Mouse (Mus musculus): ENCODE data around the gene Mettl23.
"Not testable (repeated sequence)": the region's sequence is repeated elsewhere in the genome, so short reads cannot be mapped to it uniquely, and the experiment has no call there.

Gene Mettl23

GRCm38 (mm10) chr11:116819932-116820593 is 23.0 kb upstream of the Mettl23 start:
- no peak for DNase-seq

GRCm38 (mm10) chr11:116821057-116821940 is 21.8 kb upstream of the Mettl23 start:
- DNase-seq = no peak

GRCm38 (mm10) chr11:116822215-116822614 is 20.9 kb upstream of the Mettl23 start:
- no peak for DNase-seq

GRCm38 (mm10) chr11:116822626-116823025 is 20.5 kb upstream of the Mettl23 start:
- DNase-seq = no peak

GRCm38 (mm10) chr11:116823255-116823654 is 19.8 kb upstream of the Mettl23 start:
- DNase-seq = no peak

- not testable (repeated sequence) for DNase-seq
Measured at GRCm38 (mm10) chr11:116823885-116824284, 19.2 kb upstream of the Mettl23 start.

- peak in 1 of 2 experiments; percentile 42 for DNase-seq
Measured at GRCm38 (mm10) chr11:116825230-116825629, 17.8 kb upstream of the Mettl23 start.

GRCm38 (mm10) chr11:116826550-116827504 is 16.3 kb upstream of the Mettl23 start:
- no peak for DNase-seq

- DNase-seq = peak; percentile 91 to 93
Measured at GRCm38 (mm10) chr11:116827534-116828165, 15.4 kb upstream of the Mettl23 start, which contains the start of gene Mxra7. TSS of gene Mxra7 (minus strand) at chr11:116828046.

GRCm38 (mm10) chr11:116832172-116832685 is 10.8 kb upstream of the Mettl23 start:
- no peak for DNase-seq

- DNase-seq = no peak
Measured at GRCm38 (mm10) chr11:116834954-116835353, 8.1 kb upstream of the Mettl23 start.

- DNase-seq = no peak
Measured at GRCm38 (mm10) chr11:116836283-116836682, 6.8 kb upstream of the Mettl23 start.

GRCm38 (mm10) chr11:116837441-116837840 is 5.6 kb upstream of the Mettl23 start:
- DNase-seq = no peak

- peak; percentile 25 to 53 for DNase-seq
Measured at GRCm38 (mm10) chr11:116838936-116839335, 4.1 kb upstream of the Mettl23 start.

- DNase-seq = no peak
Measured at GRCm38 (mm10) chr11:116839601-116840000, 3.5 kb upstream of the Mettl23 start.

GRCm38 (mm10) chr11:116840748-116841147 is 2.3 kb upstream of the Mettl23 start:
- DNase-seq = no peak

- peak; percentile 73 to 85 for DNase-seq
Measured at GRCm38 (mm10) chr11:116842531-116843260, 382 bp upstream of the Mettl23 start.

- DNase-seq = no peak
Measured at GRCm38 (mm10) chr11:116846593-116847181, 3.6 kb downstream of the Mettl23 start.

GRCm38 (mm10) chr11:116847187-116848085 is 4.4 kb downstream of the Mettl23 start:
- DNase-seq = no peak

Measured in kidney, postnatal 4 days (tissue).